Mouse (Mus musculus): ENCODE results near the gene Lrrc1. TPM values are rescaled to one million over a fixed set of nuclear protein-coding genes. Genes with fewer than 3 reads are reported as not detected.
A peak's percentile ranks its signal among the peaks of the same experiment; 100 is the strongest.

Gene Lrrc1
- total RNA-seq, 2 experiments from 2014 or later: 11.0 to 15.2 TPM

GRCm38 (mm10) chr9:77546010-77546409 is 1.3 kb upstream of the Lrrc1 start:
- ATAC-seq (replicated peaks; ENCODE audit: low FRiP score, low TSS enrichment, poor library complexity, severe bottlenecking): no peak

DNA sequence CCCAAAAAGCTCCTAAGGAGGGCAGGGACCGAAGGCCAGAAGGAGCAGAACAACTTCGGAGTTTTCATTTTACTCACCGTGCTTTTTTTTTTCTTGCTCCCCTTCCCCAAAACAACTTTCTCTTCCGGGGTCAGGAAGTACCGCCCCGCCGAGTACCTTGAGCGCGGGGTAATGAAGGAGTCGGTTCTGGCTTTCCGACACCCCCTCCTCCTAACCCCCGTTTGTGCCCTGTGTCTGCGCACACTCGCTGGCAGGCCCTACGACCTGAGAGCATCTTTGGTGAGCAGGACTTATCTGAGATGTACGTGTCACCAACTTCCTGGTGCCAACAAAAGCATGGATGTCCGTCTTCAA is 375 bp upstream of the Lrrc1 start:
- ATAC-seq (replicated peaks; ENCODE audit: low FRiP score, low TSS enrichment, poor library complexity, severe bottlenecking): no peak

DNA sequence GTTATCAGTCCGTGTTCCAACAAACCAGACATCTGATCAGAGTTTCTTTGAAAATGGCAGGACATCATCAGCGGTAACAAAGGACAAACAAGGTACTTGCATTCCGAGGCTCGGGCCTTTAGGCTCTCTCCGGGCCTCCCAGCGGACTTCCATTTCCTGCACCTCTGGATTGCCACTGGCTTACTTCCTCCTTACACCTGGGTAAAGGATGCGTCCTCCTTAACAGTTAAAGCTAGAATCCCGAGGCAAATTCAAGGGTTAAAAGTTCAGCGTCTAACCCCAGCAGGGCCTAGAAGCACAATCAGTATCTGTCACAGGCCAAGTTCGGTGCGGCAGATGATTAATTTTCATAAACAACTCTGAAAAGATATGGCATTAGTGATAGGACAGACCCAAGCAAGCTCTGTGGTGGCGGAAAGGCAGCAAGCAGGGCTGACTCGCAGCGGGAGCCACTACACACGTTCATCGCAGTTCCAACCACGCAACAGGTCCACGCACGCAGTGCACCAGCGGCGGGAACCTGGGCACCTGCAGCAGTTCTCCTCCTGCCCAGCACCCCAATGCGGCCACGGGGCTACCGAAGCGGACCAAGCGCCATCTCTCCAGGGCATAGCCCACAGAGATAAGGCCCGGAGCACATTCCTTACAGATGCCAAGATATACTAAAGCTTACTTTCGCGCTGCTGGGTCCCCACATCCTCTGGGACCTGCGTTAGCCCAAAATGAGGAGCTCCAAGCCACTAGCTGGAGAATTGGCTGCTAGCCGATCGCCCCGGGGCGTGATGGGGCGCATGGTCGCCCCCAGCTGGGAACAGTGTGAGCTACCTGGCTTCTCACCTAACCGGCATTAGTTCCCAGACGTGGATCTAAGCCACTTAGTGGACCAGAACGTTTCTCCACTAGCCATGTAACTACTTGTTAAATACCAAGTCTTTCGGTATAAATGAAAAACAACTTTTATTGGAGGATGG is 1.0 kb downstream of the Lrrc1 start:
- peak; percentile 74 for ATAC-seq (replicated peaks; ENCODE audit: low FRiP score, low TSS enrichment, poor library complexity, severe bottlenecking)

DNA sequence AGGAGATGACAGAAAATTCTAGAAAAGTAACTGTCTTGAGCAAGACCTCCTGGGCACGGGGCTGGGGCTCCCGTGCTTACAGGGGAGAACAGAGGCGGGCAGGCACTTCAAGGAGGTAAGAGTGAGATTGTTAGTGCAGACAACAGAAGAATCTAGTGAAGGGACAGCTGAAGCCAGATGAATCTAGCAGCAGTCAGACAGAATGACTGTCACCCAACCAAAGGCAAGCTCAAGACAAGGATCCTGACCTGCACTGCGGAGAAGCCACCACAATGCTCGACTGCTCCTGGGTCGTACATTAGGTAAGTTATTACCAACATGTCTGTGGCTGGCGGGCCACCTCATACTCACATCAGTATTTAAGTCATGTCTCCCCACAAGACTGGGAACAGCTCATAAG is 3.1 kb downstream of the Lrrc1 start:
- no peak for ATAC-seq (replicated peaks; ENCODE audit: low FRiP score, low TSS enrichment, poor library complexity, severe bottlenecking)

DNA sequence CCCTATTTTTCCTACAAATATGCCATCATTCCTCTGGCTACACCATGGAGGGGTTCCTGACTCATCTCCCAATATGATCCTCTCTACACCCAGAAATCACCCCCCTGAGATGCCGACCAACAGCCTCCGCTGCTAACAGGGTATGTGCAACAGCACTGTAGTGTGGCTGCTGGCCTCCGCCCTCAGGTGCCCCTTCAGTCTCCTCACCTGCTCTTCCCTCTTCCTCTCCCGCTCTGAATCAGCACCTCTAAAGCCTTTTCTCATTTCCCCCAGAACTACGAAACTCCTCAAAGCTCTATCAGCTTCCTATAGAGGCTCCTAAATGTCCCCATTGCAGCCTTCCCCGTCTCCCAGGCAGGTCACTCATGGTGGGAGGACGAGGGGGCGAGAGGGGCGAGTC is 5.4 kb downstream of the Lrrc1 start:
- no peak for ATAC-seq (replicated peaks; ENCODE audit: low FRiP score, low TSS enrichment, poor library complexity, severe bottlenecking)

- peak; percentile 46 for ATAC-seq (replicated peaks; ENCODE audit: low FRiP score, low TSS enrichment, poor library complexity, severe bottlenecking)
These were observed 7.3 kb downstream of the Lrrc1 start for GRCm38 (mm10) chr9:77537357-77537756.

DNA sequence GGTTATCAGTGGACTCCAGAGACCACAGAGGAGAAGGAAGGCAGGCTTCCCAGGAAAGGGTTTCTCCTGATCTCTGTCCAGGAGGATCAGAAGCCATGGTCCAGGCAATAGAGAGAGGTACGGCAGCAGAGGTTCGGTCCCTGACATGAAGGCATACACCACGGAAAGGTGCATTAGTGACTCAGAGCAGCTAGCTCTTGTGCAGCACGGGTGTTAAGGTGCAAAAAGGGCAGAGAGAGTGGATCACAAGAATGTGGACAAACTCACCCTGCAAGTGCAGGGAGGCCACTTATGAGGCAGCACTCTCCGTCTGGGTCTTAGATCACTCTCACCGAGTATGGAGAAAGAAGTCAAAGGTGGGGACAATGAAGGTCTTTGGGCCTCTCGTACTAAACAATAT is 7.8 kb downstream of the Lrrc1 start:
- no peak for ATAC-seq (replicated peaks; ENCODE audit: low FRiP score, low TSS enrichment, poor library complexity, severe bottlenecking)

DNA sequence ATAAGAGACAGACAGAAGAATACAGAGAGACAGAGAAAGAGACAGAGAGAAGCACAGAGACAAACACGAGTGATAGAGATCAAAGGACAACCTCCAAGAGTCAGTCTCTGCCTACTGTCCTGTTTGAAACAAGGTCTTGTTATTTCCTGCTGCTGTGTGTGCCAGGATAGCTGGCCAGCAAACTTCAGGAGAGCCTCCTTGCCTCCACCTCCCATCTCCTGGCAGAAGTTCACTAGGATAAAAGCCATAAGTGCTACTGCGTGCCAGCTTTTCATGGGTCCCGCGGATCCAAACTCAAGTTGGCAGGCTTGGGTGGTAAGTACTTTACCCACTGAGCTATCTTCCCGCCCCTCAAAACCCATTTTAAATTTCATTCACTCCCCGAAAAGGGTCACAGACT is 8.4 kb downstream of the Lrrc1 start:
- no peak for ATAC-seq (replicated peaks; ENCODE audit: low FRiP score, low TSS enrichment, poor library complexity, severe bottlenecking)

DNA sequence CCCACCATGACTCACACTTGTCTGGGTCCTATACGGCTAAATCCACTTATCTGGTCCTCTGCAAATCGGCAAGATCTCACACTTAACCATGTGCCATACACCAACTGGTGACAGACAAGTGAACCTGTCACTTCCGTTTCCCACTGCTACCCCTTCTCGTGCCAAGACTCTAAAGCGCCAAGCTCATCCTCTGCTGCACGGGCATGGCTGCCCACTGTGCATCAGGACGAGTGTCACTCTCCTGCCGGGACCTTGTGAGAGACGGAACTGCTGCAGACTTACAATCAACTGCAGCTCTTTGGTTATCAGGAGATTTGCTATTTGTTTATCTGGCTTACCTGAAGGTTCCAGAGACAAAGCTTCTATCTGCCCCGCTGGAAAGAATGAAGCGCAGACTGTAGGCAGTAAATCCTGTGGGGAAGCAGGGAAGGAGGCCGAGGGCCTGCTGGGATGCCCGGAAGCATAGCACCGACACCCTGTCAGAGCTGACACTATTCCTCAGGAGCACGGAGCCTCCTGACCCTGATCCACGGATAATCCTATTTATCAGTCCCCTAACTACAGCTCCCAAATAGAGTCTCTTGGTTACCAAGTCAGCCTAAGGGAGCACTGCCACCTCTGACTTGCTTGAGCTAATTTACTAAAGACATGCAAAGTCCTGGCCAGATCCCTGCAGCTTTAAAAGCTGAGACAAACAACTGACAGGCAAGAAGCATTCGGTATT is 9.5 kb downstream of the Lrrc1 start:
- ATAC-seq (replicated peaks; ENCODE audit: low FRiP score, low TSS enrichment, poor library complexity, severe bottlenecking): no peak

GRCm38 (mm10) chr9:77528379-77529041 is 16.2 kb downstream of the Lrrc1 start:
- peak; percentile 66 for ATAC-seq (replicated peaks; ENCODE audit: low FRiP score, low TSS enrichment, poor library complexity, severe bottlenecking)

- ATAC-seq (replicated peaks; ENCODE audit: low FRiP score, low TSS enrichment, poor library complexity, severe bottlenecking): no peak
These were observed 17.5 kb downstream of the Lrrc1 start for GRCm38 (mm10) chr9:77527170-77527569.

DNA sequence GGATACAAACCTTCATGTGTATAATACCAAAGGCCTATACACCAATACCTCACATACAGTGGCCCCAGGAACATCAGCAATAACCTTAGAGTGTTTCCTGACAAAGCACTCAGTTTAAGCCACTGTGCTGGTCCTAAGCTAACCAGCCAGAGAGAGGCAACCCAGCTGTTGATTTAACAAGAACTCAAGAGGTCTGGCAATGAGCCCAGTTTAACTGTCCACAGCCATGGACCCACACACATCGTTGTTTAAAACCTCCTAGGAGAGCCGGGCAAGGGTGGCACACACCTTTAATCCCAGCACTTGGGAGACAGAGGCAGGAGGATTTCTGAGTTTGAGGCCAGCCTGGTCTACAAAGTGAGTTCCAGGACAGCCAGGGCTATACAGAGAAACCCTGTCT is 18.0 kb downstream of the Lrrc1 start:
- ATAC-seq (replicated peaks; ENCODE audit: low FRiP score, low TSS enrichment, poor library complexity, severe bottlenecking): no peak

DNA sequence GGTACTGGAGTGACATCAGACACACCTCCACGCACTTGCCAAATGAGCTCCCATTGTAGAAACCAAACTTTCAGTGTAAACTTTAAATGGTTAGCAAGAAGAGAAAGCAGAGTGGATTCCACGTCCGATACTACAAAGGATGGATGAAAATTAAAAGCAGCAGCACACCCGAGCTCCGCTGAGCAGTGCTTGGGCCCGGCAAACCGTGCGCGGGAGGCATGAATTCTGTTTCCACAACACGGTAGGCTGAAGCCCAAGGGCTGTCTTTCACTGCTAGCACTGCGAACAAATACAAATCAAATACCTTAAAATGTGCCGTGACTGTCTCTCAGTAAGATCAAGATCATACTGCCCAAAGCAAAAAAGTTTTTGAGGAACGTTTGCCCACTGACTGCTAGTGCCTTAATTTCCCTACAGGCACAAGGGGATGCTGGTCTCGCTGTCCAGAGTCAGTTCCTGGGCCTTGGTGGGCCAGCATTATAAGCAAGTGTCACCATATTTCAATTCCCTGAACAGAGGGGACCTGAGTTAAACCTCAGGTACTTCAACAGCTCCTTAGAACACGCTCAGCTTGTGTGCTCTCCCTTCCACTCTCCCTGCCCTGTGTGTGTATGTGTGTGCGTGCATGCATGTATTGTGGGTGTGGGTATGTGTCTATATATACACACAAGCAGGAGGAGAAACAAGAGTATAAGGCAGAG is 18.9 kb downstream of the Lrrc1 start:
- ATAC-seq (replicated peaks; ENCODE audit: low FRiP score, low TSS enrichment, poor library complexity, severe bottlenecking): no peak

GRCm38 (mm10) chr9:77523793-77524192 is 20.9 kb downstream of the Lrrc1 start:
- ATAC-seq (replicated peaks; ENCODE audit: low FRiP score, low TSS enrichment, poor library complexity, severe bottlenecking): peak; percentile 66

GRCm38 (mm10) chr9:77522476-77522875 is 22.2 kb downstream of the Lrrc1 start:
- ATAC-seq (replicated peaks; ENCODE audit: low FRiP score, low TSS enrichment, poor library complexity, severe bottlenecking): no peak

DNA sequence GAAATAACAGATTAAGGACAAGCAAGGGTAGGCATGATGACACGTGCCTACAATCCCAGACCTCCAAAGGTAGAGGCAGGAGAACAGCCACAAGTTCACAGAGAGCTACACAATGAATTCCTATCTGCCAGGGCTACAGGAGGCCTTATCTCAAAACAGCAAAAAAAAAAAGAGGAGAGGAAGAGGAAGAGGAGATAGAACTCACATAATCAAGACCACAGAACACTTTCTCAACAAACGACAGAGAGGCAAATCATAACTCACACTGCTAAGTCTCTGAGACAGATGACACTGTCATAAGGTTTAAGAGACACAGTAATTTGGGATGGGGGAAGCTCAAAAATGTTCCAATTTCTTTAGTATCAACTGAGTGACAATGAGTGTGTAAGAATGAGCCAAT is 25.5 kb downstream of the Lrrc1 start:
- ATAC-seq (replicated peaks; ENCODE audit: low FRiP score, low TSS enrichment, poor library complexity, severe bottlenecking): no peak; the same call in 1 of the 2 replicates

- no peak for ATAC-seq (replicated peaks; ENCODE audit: low FRiP score, low TSS enrichment, poor library complexity, severe bottlenecking)
These were observed 27.8 kb downstream of the Lrrc1 start for GRCm38 (mm10) chr9:77516782-77517364.

DNA sequence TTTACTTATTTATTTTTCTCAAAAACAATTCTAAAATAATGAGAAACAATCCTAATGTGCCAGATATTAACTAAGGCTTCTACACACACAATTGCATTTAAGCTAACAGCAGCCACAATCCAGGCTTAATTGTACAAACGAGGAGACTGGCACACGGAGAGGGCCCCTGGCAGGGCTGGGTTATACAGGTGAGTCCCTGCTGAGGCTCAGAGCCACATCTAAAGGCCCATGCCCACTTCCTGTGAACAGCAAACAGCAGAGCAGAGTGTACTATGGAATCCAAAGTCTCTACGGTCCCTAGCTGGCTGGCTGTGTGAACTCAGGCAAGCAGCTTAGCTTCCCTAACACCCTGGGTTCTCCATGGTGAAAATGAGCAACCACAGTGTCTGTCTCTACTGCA is 30.8 kb downstream of the Lrrc1 start:
- ATAC-seq (replicated peaks; ENCODE audit: low FRiP score, low TSS enrichment, poor library complexity, severe bottlenecking): no peak

GRCm38 (mm10) chr9:77512220-77512619 is 32.5 kb downstream of the Lrrc1 start:
- no peak for ATAC-seq (replicated peaks; ENCODE audit: low FRiP score, low TSS enrichment, poor library complexity, severe bottlenecking)
